ENCODE assay signal across 8 mouse cellular contexts in the genomic region with DNA sequence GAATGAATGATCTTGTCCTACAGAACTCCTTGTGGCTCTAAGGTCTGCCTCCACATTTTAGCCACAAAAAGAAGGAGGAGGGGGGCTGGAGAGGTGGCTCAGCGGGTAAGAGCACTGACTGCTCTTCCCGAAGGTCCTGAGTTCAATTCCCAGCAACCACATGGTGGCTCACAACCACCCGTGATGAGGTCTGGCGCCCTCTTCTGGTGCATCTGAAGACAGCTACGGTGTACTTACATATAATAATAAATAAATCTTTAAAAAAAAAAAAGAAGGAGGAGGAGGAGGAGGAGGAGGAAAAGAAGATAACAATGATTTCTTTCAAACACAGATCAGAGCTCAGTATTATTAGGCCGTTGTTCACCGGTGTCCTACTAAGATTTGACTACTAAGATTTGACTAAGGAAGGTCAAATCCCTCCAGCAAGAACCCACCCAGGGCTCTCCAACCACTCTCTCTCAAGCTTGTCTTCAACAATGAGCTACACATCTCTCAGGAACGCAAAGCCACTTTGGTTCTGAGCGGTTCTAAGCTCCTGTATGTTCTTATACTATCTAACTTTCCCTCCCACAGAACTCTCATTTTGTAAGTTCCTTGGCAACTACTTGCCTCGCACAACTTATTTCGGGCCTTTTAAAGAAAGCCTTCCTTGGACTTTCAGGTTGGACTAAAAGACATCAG. TPM values are rescaled to one million over a fixed set of nuclear protein-coding genes. Genes with fewer than 3 reads are reported as not detected.
DNase-seq lines count a peak whose midpoint lies in the region; ATAC-seq and TF ChIP-seq lines count a peak whose summit lies in the region.

A gene (plus strand): TSS at position 631 of the 681 bp plus-strand sequence.

- H3K4me1 ChIP-seq in neural tube, embryonic 11.5 days (ENCODE audit: control insufficient read depth, insufficient read depth, low read length): no peaks in the 10 kb centered on the region
- peaks cover 21% of the 10 kb centered on the region for H3K4me1 ChIP-seq in bone marrow macrophage, adult 2 months (ENCODE audit: control insufficient read depth, insufficient read depth, low read length)
- peaks cover 19% of the 10 kb centered on the region for H3K4me1 ChIP-seq in midbrain, embryonic 12.5 days

- H3K36me3 ChIP-seq in neural tube, embryonic 11.5 days (ENCODE audit: control insufficient read depth, insufficient read depth, low read length): no peaks in the 10 kb centered on the region
- no peaks in the 10 kb centered on the region for H3K36me3 ChIP-seq in midbrain, embryonic 12.5 days

- DNase-seq in neural tube, embryonic 11.5 days (ENCODE audit: low spot score): no peak
- no peak for DNase-seq in neural tube, embryonic 10.5 days (ENCODE audit: extremely low spot score, low spot score)
- no peak for DNase-seq in gonadal fat pad, adult 2 months (ENCODE audit: low read depth)
- no peak for DNase-seq in large intestine, adult 2 months (ENCODE audit: low read depth, low spot score)
- no peak for DNase-seq in spleen, postnatal 4 days (ENCODE audit: low spot score in 2 of 2)
- no peak for DNase-seq in MN1 (ENCODE audit: low spot score)

- peak within 1 kb of the TSS; percentile 77 for H3K4me2 ChIP-seq in neural tube, embryonic 11.5 days (ENCODE audit: low read depth)
- peak within 1 kb of the TSS; percentile 73 for H3K4me2 ChIP-seq in midbrain, embryonic 12.5 days (replicated peaks)

- peak within 1 kb of the TSS; percentile 77 for H3K4me3 ChIP-seq in neural tube, embryonic 11.5 days (ENCODE audit: low read depth, low read length)
- H3K4me3 ChIP-seq in bone marrow macrophage, adult 2 months (ENCODE audit: insufficient read depth, low read length): peak within 1 kb of the TSS; percentile 95
- peak within 1 kb of the TSS; percentile 57 for H3K4me3 ChIP-seq in midbrain, embryonic 12.5 days

- WGBS in neural tube, embryonic 11.5 days: 56% methylated on average over 11 of the region's 11 CpGs
- WGBS in large intestine, adult 2 months: 61% methylated on average over 11 of the region's 11 CpGs
- WGBS in midbrain, embryonic 12.5 days: 58% methylated on average over 11 of the region's 11 CpGs

- ATAC-seq in neural tube, embryonic 11.5 days (ENCODE audit: insufficient read depth, low FRiP score, low TSS enrichment): no peak
- no peak for ATAC-seq in midbrain, embryonic 12.5 days (ENCODE audit: low FRiP score, low read depth)

- H3K9me3 ChIP-seq in neural tube, embryonic 11.5 days (ENCODE audit: control insufficient read depth, low read length): no peaks in the 10 kb centered on the region
- no peaks in the 10 kb centered on the region for H3K9me3 ChIP-seq in midbrain, embryonic 12.5 days

- H3K27ac ChIP-seq in neural tube, embryonic 11.5 days (ENCODE audit: low read depth, low read length): peak within 1 kb of the TSS; percentile 77; the same call in 1 of the 2 replicates
- peak within 1 kb of the TSS; percentile 95 for H3K27ac ChIP-seq in bone marrow macrophage, adult 2 months (ENCODE audit: insufficient read depth, low read depth, low read length)
- peak within 1 kb of the TSS; percentile 84 for H3K27ac ChIP-seq in midbrain, embryonic 12.5 days (replicated peaks)

- no peak for TF ChIP-seq POLR2A in bone marrow macrophage, adult 2 months (IDR thresholded peaks at IDR 0.05; ENCODE audit: borderline replicate concordance, low read depth, low read length)

- TF ChIP-seq CTCF in bone marrow macrophage, adult 2 months (IDR thresholded peaks at IDR 0.05; ENCODE audit: low read depth, low read length): no peak

- H3K9ac ChIP-seq in neural tube, embryonic 11.5 days (ENCODE audit: low read length): peak within 1 kb of the TSS; percentile 87
- H3K9ac ChIP-seq in midbrain, embryonic 12.5 days (replicated peaks): peak within 1 kb of the TSS; percentile 79

- H3K27me3 ChIP-seq in neural tube, embryonic 11.5 days (ENCODE audit: control insufficient read depth, insufficient read depth, low read length): no peaks in the 10 kb centered on the region
- no peaks in the 10 kb centered on the region for H3K27me3 ChIP-seq in midbrain, embryonic 12.5 days

RNA-seq across cellular contexts. Expression of the gene that starts here (rescaled TPM):
- 136 and 138 TPM in 2 replicates for polyA plus RNA-seq in neural tube, embryonic 11.5 days (2014; fragmentation: Nextera tagmentation; extraction: Ambion mirVana)
- polyA plus RNA-seq in bone marrow macrophage, adult 2 months (2012; ENCODE audit: insufficient read depth, insufficient read length, missing spikeins): 70.0 and 77.2 TPM in 2 replicates
- polyA plus RNA-seq in gonadal fat pad, adult 2 months (2012; rRNA removed): 48.8 and 54.2 TPM in 2 replicates
- polyA plus RNA-seq in large intestine, adult 2 months (2012; rRNA removed): 22.8 and 27.9 TPM in 2 replicates
- 128 and 131 TPM in 2 replicates for polyA plus RNA-seq in midbrain, embryonic 12.5 days (2016; fragmentation: Nextera tagmentation; extraction: Ambion mirVana)
